Mouse (Mus musculus): ENCODE data around the gene Gtpbp3. TPM values are rescaled to one million over a fixed set of nuclear protein-coding genes. Genes with fewer than 3 reads are reported as not detected.

The Gtpbp3 gene
- polyA plus RNA-seq, 1 experiment = 56.8 TPM

GRCm38 (mm10) chr8:71462786-71463185 is 25.1 kb upstream of the Gtpbp3 start:
- WGBS = under 1% methylated on average over 16 of the region's 16 CpGs
- Histone ChIP-seq H3K36me3 (ENCODE audit: control insufficient read depth, insufficient read depth, low read length) (peaks cover 31% of the 10 kb centered on the region), H3K4me1 (replicated peaks; ENCODE audit: control insufficient read depth, insufficient read depth, low read length) (peaks cover 30% of the 10 kb centered on the region), H3K27ac (ENCODE audit: control insufficient read depth, insufficient read depth, low read length) (peak overlapping the region; percentile 90), H3K4me3 (ENCODE audit: control insufficient read depth, insufficient read depth, low read length) (peak overlapping the region; percentile 89), H3K27me3 (ENCODE audit: control insufficient read depth, insufficient read depth, low read length) (no peaks in the 10 kb centered on the region)
- peak; percentile 84 for DNase-seq
- TF ChIP-seq POLR2A (IDR thresholded peaks at IDR 0.05; ENCODE audit: control insufficient read depth, extremely low read depth, insufficient read depth, low read length, poor library complexity) (peak; percentile 22; the same call in 1 of the 2 replicates), CTCF (IDR thresholded peaks at IDR 0.05; ENCODE audit: borderline replicate concordance, control insufficient read depth, extremely low read depth, insufficient read depth, low read length, poor library complexity) (peak; percentile 52; the same call in 1 of the 2 replicates)

- WGBS = under 1% methylated on average over 55 of the region's 55 CpGs
Measured at GRCm38 (mm10) chr8:71463188-71464033, 24.5 kb upstream of the Gtpbp3 start, which contains the start of gene Abhd8. Gene Abhd8, minus strand, starts transcription at chr8:71463655.

GRCm38 (mm10) chr8:71464513-71465500 is 23.1 kb upstream of the Gtpbp3 start, which contains the start of gene Mrpl34:
Gene Mrpl34, plus strand, starts transcription at chr8:71464959.
- Histone ChIP-seq H3K27ac (ENCODE audit: control insufficient read depth, insufficient read depth, low read length) (peak within 1 kb of the TSS; percentile 67), H3K4me1 (replicated peaks; ENCODE audit: control insufficient read depth, insufficient read depth, low read length) (peaks cover 33% of the 10 kb centered on the region), H3K27me3 (ENCODE audit: control insufficient read depth, insufficient read depth, low read length) (no peaks in the 10 kb centered on the region), H3K4me3 (ENCODE audit: control insufficient read depth, insufficient read depth, low read length) (peak within 1 kb of the TSS; percentile 89), H3K36me3 (ENCODE audit: control insufficient read depth, insufficient read depth, low read length) (peaks cover 13% of the 10 kb centered on the region)
- DNase-seq = peak; percentile 98
- 1% methylated on average over 59 of the region's 59 CpGs for WGBS
- TF ChIP-seq POLR2A (IDR thresholded peaks at IDR 0.05; ENCODE audit: control insufficient read depth, extremely low read depth, insufficient read depth, low read length, poor library complexity) = peak; percentile 40; the same call in 1 of the 2 replicates
- TF ChIP-seq CTCF (IDR thresholded peaks at IDR 0.05; ENCODE audit: borderline replicate concordance, control insufficient read depth, extremely low read depth, insufficient read depth, low read length, poor library complexity) = peak; percentile 84

More at GRCm38 (mm10) chr8:71463188-71464033, 24.5 kb upstream of the Gtpbp3 start, which contains the start of gene Abhd8:
- peak; percentile 70 for TF ChIP-seq POLR2A (IDR thresholded peaks at IDR 0.05; ENCODE audit: control insufficient read depth, extremely low read depth, insufficient read depth, low read length, poor library complexity)
- TF ChIP-seq CTCF (IDR thresholded peaks at IDR 0.05; ENCODE audit: borderline replicate concordance, control insufficient read depth, extremely low read depth, insufficient read depth, low read length, poor library complexity) = no peak
- peaks cover 25% of the 10 kb centered on the region for H3K36me3 ChIP-seq (ENCODE audit: control insufficient read depth, insufficient read depth, low read length)
- peak within 1 kb of the TSS; percentile 90 for H3K27ac ChIP-seq (ENCODE audit: control insufficient read depth, insufficient read depth, low read length)
- peak; percentile 99 for DNase-seq
- no peaks in the 10 kb centered on the region for H3K27me3 ChIP-seq (ENCODE audit: control insufficient read depth, insufficient read depth, low read length)
- peak within 1 kb of the TSS; percentile 89 for H3K4me3 ChIP-seq (ENCODE audit: control insufficient read depth, insufficient read depth, low read length)
- H3K4me1 ChIP-seq (replicated peaks; ENCODE audit: control insufficient read depth, insufficient read depth, low read length) = peaks cover 30% of the 10 kb centered on the region

GRCm38 (mm10) chr8:71465733-71466132 is 22.2 kb upstream of the Gtpbp3 start:
- Histone ChIP-seq H3K27ac (ENCODE audit: control insufficient read depth, insufficient read depth, low read length) (no peak overlapping the region), H3K27me3 (ENCODE audit: control insufficient read depth, insufficient read depth, low read length) (no peaks in the 10 kb centered on the region), H3K4me3 (ENCODE audit: control insufficient read depth, insufficient read depth, low read length) (no peak overlapping the region), H3K4me1 (replicated peaks; ENCODE audit: control insufficient read depth, insufficient read depth, low read length) (peaks cover 42% of the 10 kb centered on the region), H3K36me3 (ENCODE audit: control insufficient read depth, insufficient read depth, low read length) (peaks cover 7% of the 10 kb centered on the region)
- TF ChIP-seq CTCF (IDR thresholded peaks at IDR 0.05; ENCODE audit: borderline replicate concordance, control insufficient read depth, extremely low read depth, insufficient read depth, low read length, poor library complexity) (no peak), POLR2A (IDR thresholded peaks at IDR 0.05; ENCODE audit: control insufficient read depth, extremely low read depth, insufficient read depth, low read length, poor library complexity) (no peak)
- WGBS = 89% methylated on average over 8 of the region's 8 CpGs
- DNase-seq = no peak

- no peak for TF ChIP-seq POLR2A (IDR thresholded peaks at IDR 0.05; ENCODE audit: control insufficient read depth, extremely low read depth, insufficient read depth, low read length, poor library complexity)
- TF ChIP-seq CTCF (IDR thresholded peaks at IDR 0.05; ENCODE audit: borderline replicate concordance, control insufficient read depth, extremely low read depth, insufficient read depth, low read length, poor library complexity) = no peak
- H3K36me3 ChIP-seq (ENCODE audit: control insufficient read depth, insufficient read depth, low read length) = peaks cover 3% of the 10 kb centered on the region; the same call in 1 of the 2 replicates
- no peak overlapping the region for H3K27ac ChIP-seq (ENCODE audit: control insufficient read depth, insufficient read depth, low read length)
- H3K4me3 ChIP-seq (ENCODE audit: control insufficient read depth, insufficient read depth, low read length) = no peak overlapping the region
- no peak for DNase-seq
- peaks cover 40% of the 10 kb centered on the region for H3K4me1 ChIP-seq (replicated peaks; ENCODE audit: control insufficient read depth, insufficient read depth, low read length)
- no peaks in the 10 kb centered on the region for H3K27me3 ChIP-seq (ENCODE audit: control insufficient read depth, insufficient read depth, low read length)
- 97% methylated on average over 5 of the region's 5 CpGs for WGBS
Measured at GRCm38 (mm10) chr8:71466198-71466597, 21.7 kb upstream of the Gtpbp3 start.

GRCm38 (mm10) chr8:71467201-71467600 is 20.7 kb upstream of the Gtpbp3 start:
- H3K4me1 ChIP-seq (replicated peaks; ENCODE audit: control insufficient read depth, insufficient read depth, low read length) = peaks cover 30% of the 10 kb centered on the region
- H3K36me3 ChIP-seq (ENCODE audit: control insufficient read depth, insufficient read depth, low read length) = peaks cover 4% of the 10 kb centered on the region
- no peak overlapping the region for H3K27ac ChIP-seq (ENCODE audit: control insufficient read depth, insufficient read depth, low read length)
- no peaks in the 10 kb centered on the region for H3K27me3 ChIP-seq (ENCODE audit: control insufficient read depth, insufficient read depth, low read length)
- no peak overlapping the region for H3K4me3 ChIP-seq (ENCODE audit: control insufficient read depth, insufficient read depth, low read length)
- no peak for DNase-seq
- 98% methylated on average over 2 of the region's 2 CpGs for WGBS
- TF ChIP-seq POLR2A (IDR thresholded peaks at IDR 0.05; ENCODE audit: control insufficient read depth, extremely low read depth, insufficient read depth, low read length, poor library complexity) (no peak), CTCF (IDR thresholded peaks at IDR 0.05; ENCODE audit: borderline replicate concordance, control insufficient read depth, extremely low read depth, insufficient read depth, low read length, poor library complexity) (no peak)
